Mouse (Mus musculus) spleen, adult 18-20 months (tissue): ENCODE measurements around the gene Mss51.

Source experiments
- DNase-seq, 2 experiments: peaks; one replicate each; pipeline ENCODE4 v3.0.0; 2022; ENCODE audit warnings: mixed read lengths in 2 of 2

The Mss51 gene

GRCm38 (mm10) chr14:20451302-20451701 lies 45.4 kb downstream of the Mss51 start:
- no peak for DNase-seq

GRCm38 (mm10) chr14:20447209-20447608 lies 49.5 kb downstream of the Mss51 start:
- DNase-seq, result no peak

- DNase-seq, result no peak
These were observed 54.4 kb downstream of the Mss51 start for GRCm38 (mm10) chr14:20442252-20442651.

- DNase-seq, result no peak
These were observed 59.7 kb downstream of the Mss51 start for GRCm38 (mm10) chr14:20436976-20437375.
